Mouse (Mus musculus) stomach, postnatal 0 days (tissue): ENCODE data around the gene Mobp. TPM values are rescaled to one million over a fixed set of nuclear protein-coding genes. Genes with fewer than 3 reads are reported as not detected.

Experiments
- ATAC-seq: fragments of 200-750 bp; cut with Nextera tagmentation; 2 replicates; pipeline ENCODE4 v1.8.0; 2017; ENCODE audit not compliant: low FRiP score, low TSS enrichment
- DNase-seq: peaks from one replicate; pipeline ENCODE4 v3.0.0-alpha.2; 2016; ENCODE audit warnings: low spot score
- H3K27ac ChIP-seq: fragments of 300-500 bp; sonication (generic); replicated peaks from 2 replicates; pipeline ENCODE4 v1.5.1; 2014; ENCODE audit warnings: mild to moderate bottlenecking, control low read depth
- H3K27me3 ChIP-seq: fragments of 300-500 bp; sonication (generic); 2 replicates; pipeline ENCODE4 v1.6.1; 2014; ENCODE audit warnings: low read length; ENCODE audit not compliant: control insufficient read depth, insufficient read depth
- H3K36me3 ChIP-seq: fragments of 300-500 bp; sonication (generic); 2 replicates; pipeline ENCODE4 v1.6.1; 2014; ENCODE audit warnings: low read length, mixed read lengths; ENCODE audit not compliant: control insufficient read depth, insufficient read depth
- H3K4me1 ChIP-seq: fragments of 300-500 bp; sonication (generic); replicated peaks from 2 replicates; pipeline ENCODE4 v1.6.1; 2014; ENCODE audit warnings: antibody characterized with exemption; ENCODE audit not compliant: control insufficient read depth, insufficient read depth
- H3K4me2 ChIP-seq: fragments of 300-500 bp; sonication (generic); replicated peaks from 2 replicates; pipeline ENCODE4 v1.6.1; 2014; ENCODE audit warnings: low read depth, mild to moderate bottlenecking, control low read depth, moderate library complexity
- H3K4me3 ChIP-seq: fragments of 300-500 bp; sonication (generic); 2 replicates; pipeline ENCODE4 v1.5.1; 2014; ENCODE audit warnings: low read depth, low read length, control low read depth
- H3K9ac ChIP-seq: fragments of 300-500 bp; sonication (generic); 2 replicates; pipeline ENCODE4 v1.6.1; 2014; ENCODE audit warnings: mild to moderate bottlenecking, low read length, control low read depth, mixed read lengths
- H3K9me3 ChIP-seq: fragments of 300-500 bp; sonication (generic); 2 replicates; pipeline ENCODE4 v1.6.1; 2016; ENCODE audit warnings: low read length; ENCODE audit not compliant: control insufficient read depth
- CTCF ChIP-seq: IDR thresholded peaks from 2 replicates; pipeline ENCODE4 v1.5.1; 2016; ENCODE audit warnings: antibody characterized with exemption, low read depth, mild to moderate bottlenecking, moderate library complexity
- EP300 ChIP-seq: optimal IDR thresholded peaks from 2 replicates; pipeline ENCODE3; 2016; ENCODE audit warnings: antibody characterized with exemption
- WGBS: fragments of 180-500 bp; shearing (Covaris S2); extraction: QIAGEN DNeasy Blood & Tissue Kit; methylation state at CpG from one replicate; pipeline ENCODE4 v1.1.7; 2014; 5-methylcytosine and 5-hydroxymethylcytosine counted together
- polyA plus RNA-seq: library from polyadenylated mRNA; unstranded; fragments of >200 nt; fragmentation: Nextera tagmentation; extraction: Ambion mirVana; gene quantifications from 2 replicates; pipeline ENCODE4 v1.2.1, GENCODE M21; 2015

The Mobp gene
- polyA plus RNA-seq, 1 experiment from 2014 or later, result 0.32 TPM

DNA sequence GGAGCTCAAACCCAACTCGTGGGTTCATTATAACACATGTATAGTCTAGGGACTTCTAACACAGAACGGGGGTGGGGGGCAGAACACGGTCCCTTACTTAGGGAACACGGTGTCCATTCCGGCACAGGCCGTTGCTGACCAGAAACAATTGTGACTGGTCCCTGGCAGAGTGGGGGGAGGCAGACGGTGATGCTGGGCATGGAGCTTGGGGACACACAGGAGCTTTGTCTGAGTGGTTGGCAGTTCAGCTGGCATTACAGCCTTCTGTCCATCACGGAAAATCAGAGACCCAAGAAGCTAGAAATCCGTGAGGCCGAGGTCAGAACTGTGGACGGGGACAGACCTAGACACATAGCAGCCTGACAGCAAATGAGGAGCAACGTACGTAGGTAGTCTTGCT lies 5.0 kb upstream of the Mobp start:
- 86% methylated on average over 13 of the region's 13 CpGs for WGBS
- no peak overlapping the region for H3K4me2 ChIP-seq
- DNase-seq (no peak), ATAC-seq (no peak)
- no peak overlapping the region for H3K27ac ChIP-seq
- no peaks in the 10 kb centered on the region for H3K4me1 ChIP-seq
- no peaks in the 10 kb centered on the region for H3K27me3 ChIP-seq
- H3K36me3 ChIP-seq, result no peaks in the 10 kb centered on the region
- H3K4me3 ChIP-seq, result no peak overlapping the region
- no peaks in the 10 kb centered on the region for H3K9me3 ChIP-seq
- TF ChIP-seq EP300, result no peak
- no peak for TF ChIP-seq CTCF
- no peak overlapping the region for H3K9ac ChIP-seq

DNA sequence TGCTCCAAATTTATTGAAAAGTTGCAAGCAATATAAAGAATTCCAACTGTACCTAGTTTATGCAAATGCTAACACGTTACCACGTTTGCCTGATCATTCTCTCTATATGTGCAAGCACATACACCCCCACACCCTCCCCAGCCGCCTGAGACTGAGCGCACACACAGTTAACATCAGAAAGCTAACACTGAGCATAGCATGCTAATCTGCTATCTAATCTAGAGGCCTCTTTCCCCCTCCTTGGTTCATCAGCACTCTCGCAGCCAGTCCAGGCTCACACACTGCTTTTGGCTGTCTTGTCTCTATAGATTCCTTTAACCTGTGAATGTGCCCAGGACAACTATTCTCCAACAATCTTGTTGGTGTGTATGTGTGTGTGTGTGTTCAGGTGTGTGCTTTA lies 1.6 kb downstream of the Mobp start:
- ATAC-seq, result no peak
- no peak overlapping the region for H3K9ac ChIP-seq
- no peak overlapping the region for H3K27ac ChIP-seq
- H3K9me3 ChIP-seq, result no peaks in the 10 kb centered on the region
- DNase-seq, result no peak
- TF ChIP-seq CTCF, result no peak
- no peak overlapping the region for H3K4me3 ChIP-seq
- H3K4me1 ChIP-seq, result no peaks in the 10 kb centered on the region
- no peaks in the 10 kb centered on the region for H3K27me3 ChIP-seq
- no peaks in the 10 kb centered on the region for H3K36me3 ChIP-seq
- no peak overlapping the region for H3K4me2 ChIP-seq
- WGBS, result 61% methylated on average over 5 of the region's 5 CpGs

DNA sequence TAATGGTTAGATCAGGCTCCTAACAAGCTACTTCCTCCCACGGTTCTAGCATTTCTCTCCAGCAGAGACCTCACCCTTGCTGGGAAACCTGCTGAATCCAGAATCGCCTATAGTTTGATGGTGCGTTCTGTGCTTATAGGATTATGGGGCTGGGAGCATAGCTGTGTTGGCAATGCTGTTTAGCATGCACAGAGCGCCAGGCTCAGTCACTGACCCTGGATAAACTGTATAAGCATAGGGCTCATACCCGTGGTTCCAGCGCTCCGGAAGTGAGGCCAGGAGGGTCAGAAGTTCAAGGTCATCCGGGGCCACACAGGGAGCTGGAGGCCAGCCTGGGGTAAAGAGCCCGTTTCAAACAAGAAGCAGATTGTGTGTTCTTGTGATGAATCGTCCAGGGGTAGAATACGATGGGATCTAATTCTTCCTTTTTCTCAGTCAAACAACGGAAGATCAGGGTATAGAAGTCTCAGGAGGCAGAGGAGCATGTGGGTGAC lies 2.4 kb downstream of the Mobp start:
- TF ChIP-seq EP300 (no peak), CTCF (no peak)
- no peak overlapping the region for H3K27ac ChIP-seq
- WGBS, result 70% methylated on average over 12 of the region's 12 CpGs
- no peaks in the 10 kb centered on the region for H3K27me3 ChIP-seq
- ATAC-seq, result no peak
- H3K9me3 ChIP-seq, result no peaks in the 10 kb centered on the region
- no peaks in the 10 kb centered on the region for H3K4me1 ChIP-seq
- no peak for DNase-seq
- no peak overlapping the region for H3K4me2 ChIP-seq
- H3K4me3 ChIP-seq, result no peak overlapping the region
- no peaks in the 10 kb centered on the region for H3K36me3 ChIP-seq
- H3K9ac ChIP-seq, result no peak overlapping the region

DNA sequence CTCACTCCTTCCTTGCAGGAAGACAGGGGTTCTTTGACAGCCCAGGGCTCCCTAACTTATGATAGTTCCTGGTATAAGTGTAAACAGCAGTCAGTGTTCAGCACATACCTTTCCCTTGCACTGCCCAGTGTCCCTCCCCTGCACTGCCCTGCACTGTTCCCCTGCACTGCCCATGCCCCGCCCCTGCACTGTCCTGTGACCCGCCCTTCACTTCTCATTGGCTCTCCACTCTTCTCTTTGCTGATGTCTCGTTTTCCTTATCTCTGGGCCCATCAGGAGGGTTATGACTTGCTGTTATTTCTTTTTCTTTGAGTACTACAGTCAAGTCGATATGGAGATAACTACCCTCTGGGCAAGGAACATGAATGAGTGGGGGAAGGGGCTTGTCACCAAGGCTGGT lies 8.5 kb downstream of the Mobp start:
- no peak overlapping the region for H3K4me3 ChIP-seq
- ATAC-seq, result peak; percentile 88
- 21% methylated on average over 4 of the region's 4 CpGs for whole genome bisulfite sequencing
- peak; percentile 56 for DNase-seq
- no peaks in the 10 kb centered on the region for H3K27me3 ChIP-seq
- no peaks in the 10 kb centered on the region for H3K4me1 ChIP-seq
- no peak overlapping the region for H3K27ac ChIP-seq
- H3K9me3 ChIP-seq, result no peaks in the 10 kb centered on the region
- no peak overlapping the region for H3K4me2 ChIP-seq
- H3K36me3 ChIP-seq, result no peaks in the 10 kb centered on the region
- TF ChIP-seq EP300, result no peak
- TF ChIP-seq CTCF, result no peak
- no peak overlapping the region for H3K9ac ChIP-seq

DNA sequence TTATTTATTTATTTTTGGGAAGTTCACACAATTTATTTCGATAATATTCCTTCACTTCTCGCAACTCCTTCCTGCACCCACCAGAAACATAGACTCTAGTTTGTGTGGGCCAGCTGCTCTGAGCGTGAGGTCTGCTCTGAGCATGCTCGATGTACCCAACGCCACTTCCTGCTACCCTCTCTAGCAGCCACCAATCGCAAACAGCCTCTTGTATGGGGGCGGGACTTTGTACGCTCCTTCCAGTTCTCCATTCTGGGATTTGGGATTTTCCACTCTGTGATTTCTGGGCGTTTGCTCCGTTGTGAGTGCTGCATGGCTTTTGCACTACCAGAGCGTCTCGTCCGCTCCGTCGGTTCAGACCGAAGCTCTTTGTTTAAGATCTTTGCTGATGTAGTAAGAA lies 14.4 kb downstream of the Mobp start:
- TF ChIP-seq CTCF (no peak), EP300 (no peak)
- Histone ChIP-seq H3K27me3 (no peaks in the 10 kb centered on the region), H3K4me2 (no peak overlapping the region), H3K27ac (no peak overlapping the region), H3K9me3 (no peaks in the 10 kb centered on the region), H3K9ac (no peak overlapping the region), H3K4me3 (no peak overlapping the region), H3K4me1 (no peaks in the 10 kb centered on the region), H3K36me3 (no peaks in the 10 kb centered on the region)
- ATAC-seq (no peak), DNase-seq (no peak)
- WGBS, result 87% methylated on average over 16 of the region's 16 CpGs

DNA sequence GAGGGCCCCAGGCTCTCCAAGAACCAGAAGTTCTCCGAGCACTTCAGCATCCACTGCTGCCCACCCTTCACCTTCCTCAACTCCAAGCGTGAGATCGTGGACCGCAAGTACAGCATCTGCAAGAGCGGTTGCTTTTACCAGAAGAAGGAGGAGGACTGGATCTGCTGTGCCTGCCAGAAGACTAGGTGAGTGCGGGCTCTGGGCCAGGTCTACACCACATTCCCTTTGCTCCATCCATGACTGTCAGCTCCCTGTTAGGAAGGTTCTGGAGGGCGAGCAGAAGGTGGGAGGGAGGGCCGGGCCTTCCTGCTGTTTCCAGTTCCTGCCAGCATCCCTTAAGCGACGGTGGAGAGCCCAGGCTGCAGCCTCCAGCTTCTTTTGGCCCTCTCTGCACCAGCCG lies 18.3 kb downstream of the Mobp start:
- ATAC-seq (no peak), DNase-seq (no peak)
- H3K27me3 ChIP-seq, result no peaks in the 10 kb centered on the region
- no peaks in the 10 kb centered on the region for H3K36me3 ChIP-seq
- H3K9me3 ChIP-seq, result no peaks in the 10 kb centered on the region
- no peaks in the 10 kb centered on the region for H3K4me1 ChIP-seq
- WGBS, result 60% methylated on average over 11 of the region's 11 CpGs
- no peak overlapping the region for H3K4me2 ChIP-seq
- no peak overlapping the region for H3K4me3 ChIP-seq
- H3K9ac ChIP-seq, result no peak overlapping the region
- TF ChIP-seq EP300, result no peak
- no peak for TF ChIP-seq CTCF
- no peak overlapping the region for H3K27ac ChIP-seq
